Mouse (Mus musculus): Measurements from ENCODE around the gene Olfr837. TPM values are rescaled to one million over a fixed set of nuclear protein-coding genes. Genes with fewer than 3 reads are reported as not detected.

Gene Olfr837
- polyA plus RNA-seq (2017; shearing (Covaris generic)), result not detected

GRCm38 (mm10) chr9:19136017-19136416, at the start of gene Olfr837:
Gene Olfr837, plus strand, starts transcription at chr9:19136317.

GRCm38 (mm10) chr9:19120082-19120481, 16.0 kb upstream of the Olfr837 start, which contains the start of gene Olfr836:
Gene Olfr836, plus strand, starts transcription at chr9:19120382.

GRCm38 (mm10) chr9:19177212-19177611, 41.1 kb downstream of the Olfr837 start, which contains the start of gene Olfr839-ps1:
Gene Olfr839-ps1, minus strand, starts transcription at chr9:19177312.

Other genes with a start within 250 kb of the Olfr837 start
- gene Olfr832, start 199.2 kb upstream of the Olfr837 start, polyA plus RNA-seq (2017; shearing (Covaris generic)), result not detected
- not detected for gene Olfr834, start 148.3 kb upstream of the Olfr837 start, polyA plus RNA-seq (2017; shearing (Covaris generic))
- gene Olfr835, start 103.6 kb upstream of the Olfr837 start, polyA plus RNA-seq (2017; shearing (Covaris generic)), result not detected
- gene Olfr836, start 15.9 kb upstream of the Olfr837 start, polyA plus RNA-seq (2017; shearing (Covaris generic)), result not detected
- not detected for gene Olfr839-ps1, start 41.0 kb downstream of the Olfr837 start, polyA plus RNA-seq (2017; shearing (Covaris generic))
- not detected for gene Olfr843, start 115.7 kb downstream of the Olfr837 start, polyA plus RNA-seq (2017; shearing (Covaris generic))
- not detected for gene Olfr844, start 180.0 kb downstream of the Olfr837 start, polyA plus RNA-seq (2017; shearing (Covaris generic))
- not detected for gene Olfr845, start 200.1 kb downstream of the Olfr837 start, polyA plus RNA-seq (2017; shearing (Covaris generic))
- gene Olfr846, start 227.7 kb downstream of the Olfr837 start, polyA plus RNA-seq (2017; shearing (Covaris generic)), result not detected
- not detected for gene Olfr847, start 242.4 kb downstream of the Olfr837 start, polyA plus RNA-seq (2017; shearing (Covaris generic))